Mouse (Mus musculus) MEL (cell line): ENCODE measurements around the gene Dcps. TPM values are rescaled to one million over a fixed set of nuclear protein-coding genes. Genes with fewer than 3 reads are reported as not detected.

Experiments used
- DNase-seq: peaks from one replicate; pipeline ENCODE4 v3.0.0; 2011; ENCODE audit warnings: low read depth, low spot score
- H3K27ac ChIP-seq: 2 replicates; pipeline ENCODE4 v1.5.1; 2012; ENCODE audit warnings: low read depth, mild to moderate bottlenecking, control low read depth, low read length, moderate library complexity; ENCODE audit not compliant: control insufficient read depth
- H3K27me3 ChIP-seq, 2 experiments: fragments of 150-350 bp in 1 of 2; sonication (generic) in 1 of 2; 2 replicates each; pipeline ENCODE4 v1.6.1; 2012; ENCODE audit warnings: low read length in 2 of 2, mild to moderate bottlenecking in 2 of 2, improper control_type of control experiment in 1 of 2, moderate library complexity in 1 of 2; ENCODE audit not compliant: insufficient read depth in 2 of 2, control insufficient read depth in 1 of 2
- H3K36me3 ChIP-seq, 2 experiments: 2 replicates each; pipeline ENCODE4 v1.6.1; 2012 to 2014; ENCODE audit warnings: low read length in 2 of 2, improper control_type of control experiment in 1 of 2, inconsistent platforms in 1 of 2, mild to moderate bottlenecking in 1 of 2; ENCODE audit not compliant: insufficient read depth in 2 of 2, control insufficient read depth in 1 of 2
- H3K4me1 ChIP-seq, 2 experiments: fragments of 150-350 bp in 1 of 2; sonication (generic) in 1 of 2; 2 replicates each; pipeline ENCODE4 v1.6.1; 2012; ENCODE audit warnings: low read length in 2 of 2, improper control_type of control experiment in 1 of 2, mild to moderate bottlenecking in 1 of 2; ENCODE audit not compliant: insufficient read depth in 2 of 2, control insufficient read depth in 1 of 2
- H3K4me3 ChIP-seq, 2 experiments: fragments of 150-350 bp in 1 of 2; sonication (generic) in 1 of 2; 2 replicates each; pipeline ENCODE4 v1.5.1; 2012; ENCODE audit warnings: low read depth in 2 of 2, low read length in 2 of 2, mild to moderate bottlenecking in 2 of 2, moderate library complexity in 2 of 2, control low read depth in 1 of 2, improper control_type of control experiment in 1 of 2; ENCODE audit not compliant: control insufficient read depth in 1 of 2, insufficient read depth in 1 of 2
- H3K79me2 ChIP-seq: 2 replicates; pipeline ENCODE4 v1.6.1; 2012; ENCODE audit warnings: mild to moderate bottlenecking, low read length, moderate library complexity; ENCODE audit not compliant: control insufficient read depth, poor library complexity, insufficient read depth
- H3K9ac ChIP-seq: 2 replicates; pipeline ENCODE4 v1.6.1; 2012; ENCODE audit warnings: low read depth, mild to moderate bottlenecking, control low read depth, low read length, moderate library complexity; ENCODE audit not compliant: control insufficient read depth, poor library complexity, severe bottlenecking
- H3K9me3 ChIP-seq: fragments of 150-350 bp; sonication (generic); replicated peaks from 2 replicates; pipeline ENCODE4 v1.6.1; 2012; ENCODE audit warnings: mild to moderate bottlenecking, low read length, improper control_type of control experiment, moderate library complexity; ENCODE audit not compliant: insufficient read depth
- CHD2 ChIP-seq: IDR thresholded peaks from 2 replicates; pipeline ENCODE4 v1.6.1; 2011; ENCODE audit warnings: low read length, improper control_type of control experiment
- CTCF ChIP-seq, 3 experiments: IDR thresholded peaks in 2 of 3; conservative IDR thresholded peaks in 1 of 3; 2 replicates each; pipeline ENCODE4 v1.5.1; 2011 to 2012; ENCODE audit warnings: low read length in 3 of 3, low read depth in 2 of 3, mild to moderate bottlenecking in 2 of 3, improper control_type of control experiment in 1 of 3, inconsistent platforms in 1 of 3, mixed read lengths in 1 of 3, moderate library complexity in 1 of 3; ENCODE audit not compliant: control insufficient read depth in 1 of 3, insufficient read depth in 1 of 3, poor library complexity in 1 of 3, severe bottlenecking in 1 of 3
- ELF1 ChIP-seq: IDR thresholded peaks from 2 replicates; pipeline ENCODE4 v1.6.1; 2014; ENCODE audit warnings: low read depth, mild to moderate bottlenecking, inconsistent platforms, low read length, improper control_type of control experiment, moderate library complexity
- EP300 ChIP-seq, 2 experiments: IDR thresholded peaks; 2 replicates each; pipeline ENCODE4 v1.6.1; 2011; ENCODE audit warnings: improper control_type of control experiment in 2 of 2, low read length in 2 of 2, low read depth in 1 of 2, mild to moderate bottlenecking in 1 of 2
- ETS1 ChIP-seq: IDR thresholded peaks from 2 replicates; pipeline ENCODE4 v1.6.1; 2012; ENCODE audit warnings: low read depth, mild to moderate bottlenecking, inconsistent platforms, low read length, improper control_type of control experiment, moderate library complexity
- HCFC1 ChIP-seq: IDR thresholded peaks from 2 replicates; pipeline ENCODE4 v1.6.1; 2012; ENCODE audit warnings: low read depth, mild to moderate bottlenecking, inconsistent platforms, low read length, improper control_type of control experiment, moderate library complexity
- JUND ChIP-seq: IDR thresholded peaks from 2 replicates; pipeline ENCODE4 v1.6.1; 2011; ENCODE audit warnings: low read depth, mild to moderate bottlenecking, improper control_type of control experiment, low read length
- KAT2A ChIP-seq: conservative IDR thresholded peaks from 2 replicates; pipeline ENCODE4 v1.6.1; 2012; ENCODE audit warnings: low read depth, low read length, improper control_type of control experiment, inconsistent platforms
- MEF2A ChIP-seq: IDR thresholded peaks from 2 replicates; pipeline ENCODE4 v1.6.1; 2014; ENCODE audit warnings: low read depth, mild to moderate bottlenecking, inconsistent platforms, low read length, improper control_type of control experiment; ENCODE audit not compliant: poor library complexity, insufficient replicate concordance, severe bottlenecking; ENCODE audit errors: extremely low read depth
- MXI1 ChIP-seq: IDR thresholded peaks from 2 replicates; pipeline ENCODE4 v1.6.1; 2011; ENCODE audit warnings: mild to moderate bottlenecking, low read depth, low read length, improper control_type of control experiment
- MYB ChIP-seq: IDR thresholded peaks from 2 replicates; pipeline ENCODE4 v1.6.1; 2011; ENCODE audit warnings: mild to moderate bottlenecking, low read depth, low read length, improper control_type of control experiment
- MYC ChIP-seq: IDR thresholded peaks from 2 replicates; pipeline ENCODE4 v1.6.1; 2011; ENCODE audit warnings: low read depth, mild to moderate bottlenecking, low read length, improper control_type of control experiment, moderate library complexity
- NELFE ChIP-seq: IDR thresholded peaks from 2 replicates; pipeline ENCODE4 v1.6.1; 2011; ENCODE audit warnings: low read depth, low read length, improper control_type of control experiment
- POLR2AphosphoS2 ChIP-seq: IDR thresholded peaks from 2 replicates; pipeline ENCODE4 v1.6.1; 2011; ENCODE audit warnings: low read length, improper control_type of control experiment
- POLR2AphosphoS5 ChIP-seq: IDR thresholded peaks from 2 replicates; pipeline ENCODE4 v1.6.1; 2012; ENCODE audit warnings: low read depth, borderline replicate concordance, mild to moderate bottlenecking, inconsistent platforms, low read length, moderate library complexity, mixed read lengths
- RCOR1 ChIP-seq: IDR thresholded peaks from 2 replicates; pipeline ENCODE4 v1.6.1; 2012; ENCODE audit warnings: low read depth, mild to moderate bottlenecking, inconsistent platforms, low read length, improper control_type of control experiment
- TBP ChIP-seq: IDR thresholded peaks from 2 replicates; pipeline ENCODE4 v1.8.0; 2011; ENCODE audit warnings: low read depth, low read length, improper control_type of control experiment
- USF2 ChIP-seq, 2 experiments: IDR thresholded peaks; 2 replicates each; pipeline ENCODE4 v1.6.1; 2011 to 2012; ENCODE audit warnings: improper control_type of control experiment in 2 of 2, low read length in 2 of 2, borderline replicate concordance in 1 of 2, inconsistent platforms in 1 of 2, low read depth in 1 of 2, mild to moderate bottlenecking in 1 of 2; ENCODE audit not compliant: insufficient read depth in 1 of 2
- ZKSCAN1 ChIP-seq: IDR thresholded peaks from 2 replicates; pipeline ENCODE4 v1.6.1; 2012; ENCODE audit warnings: low read depth, mild to moderate bottlenecking, inconsistent platforms, low read length, improper control_type of control experiment, moderate library complexity
- ZMIZ1 ChIP-seq: IDR thresholded peaks from 2 replicates; pipeline ENCODE4 v1.6.1; 2012; ENCODE audit warnings: low read depth, mild to moderate bottlenecking, inconsistent platforms, low read length, improper control_type of control experiment, moderate library complexity
- polyA plus RNA-seq, 2 experiments: library from polyadenylated mRNA; stranded (reverse) in 1 of 2; unstranded in 1 of 2; fragments of >175 nt in 1 of 2; fragments of >200 nt in 1 of 2; gene quantifications; 2 replicates each; pipeline versions ENCODE4 v1.2.1 to v1.2.4; 2012; ENCODE audit warnings: low replicate concordance in 2 of 2, low read depth in 1 of 2; ENCODE audit not compliant: insufficient read length in 2 of 2, insufficient read depth in 1 of 2, missing spikeins in 1 of 2
- total RNA-seq: library from RNA; depleted of rRNA; stranded (reverse); fragments of 300-350 nt; gene quantifications from 2 replicates; pipeline ENCODE4 v1.2.3, GENCODE M21; 2012

Dcps gene
- total and polyA plus RNA-seq, 3 experiments: 54.3 to 115 TPM; not detected in 1

- Histone ChIP-seq H3K4me3 (no peak overlapping the region), H3K4me1 (no peaks in the 10 kb centered on the region), H3K9me3 (no peaks in the 10 kb centered on the region), H3K36me3 (no peaks in the 10 kb centered on the region), H3K9ac (no peak overlapping the region), H3K79me2 (no peaks in the 10 kb centered on the region), H3K27ac (no peak overlapping the region), H3K27me3 (no peaks in the 10 kb centered on the region)
- no peak for DNase-seq
- TF ChIP-seq NELFE (no peak), CTCF (IDR thresholded peaks at IDR 0.05 in 2 of 3, conservative IDR thresholded peaks at IDR 0.05 in 1 of 3; ENCODE audit: control insufficient read depth in 1 of 3, insufficient read depth in 1 of 3, low read depth in 2 of 3, low read length in 3 of 3, poor library complexity in 1 of 3, severe bottlenecking in 1 of 3) (no peak), JUND (no peak), ZMIZ1 (no peak), RCOR1 (no peak), ZKSCAN1 (no peak), KAT2A (no peak), EP300 (IDR thresholded peaks at IDR 0.05; ENCODE audit: low read depth in 1 of 2, low read length in 2 of 2) (no peak), TBP (no peak), MXI1 (no peak), MYB (no peak), USF2 (IDR thresholded peaks at IDR 0.05; ENCODE audit: borderline replicate concordance in 1 of 2, insufficient read depth in 1 of 2, low read depth in 1 of 2, low read length in 2 of 2) (no peak), POLR2AphosphoS2 (no peak), ETS1 (no peak), HCFC1 (no peak), POLR2AphosphoS5 (no peak), ELF1 (no peak), MEF2A (no peak)
Observed at GRCm38 (mm10) chr9:35145118-35145517, 30.7 kb downstream of the Dcps start.

- no peaks in the 10 kb centered on the region for H3K9me3 ChIP-seq
- DNase-seq: no peak
- H3K36me3 ChIP-seq: no peaks in the 10 kb centered on the region; a peak in 1 of 4 replicates
- no peak overlapping the region for H3K4me3 ChIP-seq
- no peak for TF ChIP-seq MYB
- no peak for TF ChIP-seq CHD2
- no peak for TF ChIP-seq KAT2A
- TF ChIP-seq MYC: no peak
- no peaks in the 10 kb centered on the region for H3K4me1 ChIP-seq
- H3K27ac ChIP-seq: no peak overlapping the region
- no peaks in the 10 kb centered on the region for H3K79me2 ChIP-seq
- H3K27me3 ChIP-seq: no peaks in the 10 kb centered on the region
- H3K9ac ChIP-seq: no peak overlapping the region
Observed at GRCm38 (mm10) chr9:35142221-35142620, 33.6 kb downstream of the Dcps start.
